ENCODE assay signal across 17 mouse cellular contexts in genomic region chr3:87846650-87847110, GRCm38 (mm10). TPM values are rescaled to one million over a fixed set of nuclear protein-coding genes. Genes with fewer than 3 reads are reported as not detected.
DNase-seq lines count a peak whose midpoint lies in the region; TF ChIP-seq lines count a peak whose summit lies in the region.
"Had no signal": no experiment of that assay in that cellular context is flagged by ENCODE, and none has a peak within 500 bp of the region (broad histone marks: within the 10 kb centered on the region; RNA-seq: fewer than 3 reads in every experiment).

Sh2d2a (plus strand) TSS chr3:87846755.

- H3K4me1 ChIP-seq in lung, adult 2 months (ENCODE audit: control insufficient read depth, insufficient read depth, low read length): peaks cover 3% of the 10 kb centered on the region; the same call in 1 of the 2 replicates
- H3K4me1 ChIP-seq in bone marrow, adult 2 months (ENCODE audit: control insufficient read depth, insufficient read depth, low read length): peaks cover 7% of the 10 kb centered on the region
- no peaks in the 10 kb centered on the region for H3K4me1 ChIP-seq in small intestine, adult 2 months (ENCODE audit: control insufficient read depth, insufficient read depth, insufficient read length, low read length)
- H3K4me1 ChIP-seq: embryonic facial prominence, embryonic 15.5 days; forebrain, embryonic 12.5 days; kidney, embryonic 15.5 days; midbrain, embryonic 12.5 days had no signal

- whole genome bisulfite sequencing in lung, adult 2 months: 50% methylated on average over 7 of the region's 7 CpGs
- WGBS in bone marrow, adult 2 months: 40% methylated on average over 7 of the region's 7 CpGs
- WGBS in small intestine, adult 2 months: 67% methylated on average over 7 of the region's 7 CpGs

- H3K36me3 ChIP-seq in small intestine, adult 2 months (ENCODE audit: control insufficient read depth, insufficient read depth, low read length): no peaks in the 10 kb centered on the region
- H3K36me3 ChIP-seq: embryonic facial prominence, embryonic 15.5 days; forebrain, embryonic 12.5 days; kidney, embryonic 15.5 days; midbrain, embryonic 12.5 days had no signal

- H3K27me3 ChIP-seq in small intestine, adult 2 months (ENCODE audit: control insufficient read depth, insufficient read depth, low read length): no peaks in the 10 kb centered on the region
- H3K27me3 ChIP-seq: embryonic facial prominence, embryonic 15.5 days; forebrain, embryonic 12.5 days; kidney, embryonic 15.5 days; midbrain, embryonic 12.5 days had no signal

- peak; percentile 33; the same call in 1 of the 2 replicates for TF ChIP-seq POLR2A in lung, adult 2 months (IDR thresholded peaks at IDR 0.05; ENCODE audit: borderline replicate concordance, extremely low read depth, low read depth, low read length)
- TF ChIP-seq POLR2A in bone marrow, adult 2 months (IDR thresholded peaks at IDR 0.05; ENCODE audit: borderline replicate concordance, control insufficient read depth, low read depth, low read length): no peak
- no peak for TF ChIP-seq POLR2A in small intestine, adult 2 months (IDR thresholded peaks at IDR 0.05; ENCODE audit: low read depth, low read length)

- no peak within 1 kb of the TSS for H3K4me3 ChIP-seq in lung, adult 2 months (replicated peaks; ENCODE audit: extremely low read depth, low read depth, low read length)
- H3K4me3 ChIP-seq in bone marrow, adult 2 months (replicated peaks; ENCODE audit: control insufficient read depth, low read depth, low read length): peak within 1 kb of the TSS; percentile 25
- H3K4me3 ChIP-seq in small intestine, adult 2 months (ENCODE audit: low read depth, low read length): peak within 1 kb of the TSS; percentile 46
- H3K4me3 ChIP-seq: embryonic facial prominence, embryonic 15.5 days; forebrain, embryonic 12.5 days; kidney, embryonic 15.5 days; midbrain, embryonic 12.5 days had no signal

- DNase-seq in lung, adult 2 months: no peak
- no peak for DNase-seq in lung, adult 18-20 months
- DNase-seq in thymus, postnatal 25 days: peak; percentile 85
- DNase-seq in right cerebral cortex, postnatal 25 days: no peak
- no peak for DNase-seq in layer of hippocampus, adult 8-10 months (ENCODE audit: low spot score in 2 of 2)
- no peak for DNase-seq in cerebellum, postnatal 10 days
- DNase-seq: cerebellum, adult 11 months had no signal

- H3K27ac ChIP-seq in bone marrow, adult 2 months (ENCODE audit: control insufficient read depth, insufficient read depth, low read depth, low read length, poor library complexity): peak within 1 kb of the TSS; percentile 70
- peak within 1 kb of the TSS; percentile 68 for H3K27ac ChIP-seq in small intestine, adult 2 months (ENCODE audit: insufficient read depth, low read depth, low read length)
- H3K27ac ChIP-seq: embryonic facial prominence, embryonic 15.5 days; forebrain, embryonic 12.5 days; kidney, embryonic 15.5 days; midbrain, embryonic 12.5 days had no signal

- TF ChIP-seq CTCF in lung, adult 2 months (IDR thresholded peaks at IDR 0.05; ENCODE audit: insufficient read depth, low read length): no peak
- no peak for TF ChIP-seq CTCF in bone marrow, adult 2 months (IDR thresholded peaks at IDR 0.05; ENCODE audit: control insufficient read depth, insufficient read depth, low read length)
- no peak for TF ChIP-seq CTCF in small intestine, adult 2 months (IDR thresholded peaks at IDR 0.05; ENCODE audit: extremely low read depth, insufficient read length, insufficient replicate concordance, low read depth, low read length)

RNA-seq across cellular contexts. Expression of gene Sh2d2a, which starts in this region (rescaled TPM):
- 2.6 and 2.8 TPM in 2 replicates for polyA plus RNA-seq in lung, adult 2 months (2012; rRNA removed)
- polyA plus RNA-seq in bone marrow, adult 2 months (2011; ENCODE audit: insufficient read depth, insufficient read length, low replicate concordance, missing spikeins): 0.79 and 3.0 TPM in 2 replicates
- 3.0 and 5.9 TPM in 2 replicates for polyA plus RNA-seq in small intestine, adult 2 months (2012; rRNA removed)
- not detected for total RNA-seq in layer of hippocampus, adult 8-10 months (2022)
- total RNA-seq: gastrocnemius, adult 8-10 months; layer of hippocampus, adult 18-20 months; left cerebral cortex, postnatal 14 days had no signal
- polyA plus RNA-seq: forebrain, embryonic 12.5 days; kidney, embryonic 15.5 days; midbrain, embryonic 12.5 days; neural tube, embryonic 11.5 days had no signal
